Mouse (Mus musculus) limb, embryonic 12.5 days (tissue): ENCODE data around the gene Sost. TPM values are rescaled to one million over a fixed set of nuclear protein-coding genes. Genes with fewer than 3 reads are reported as not detected.

Experiments used
- ATAC-seq: fragments of 200-750 bp; cut with Nextera tagmentation; 2 replicates; pipeline ENCODE4 v1.8.0; 2017; ENCODE audit warnings: low read depth, moderate TSS enrichment; ENCODE audit not compliant: insufficient number of reproducible peaks, insufficient read depth, low FRiP score, low TSS enrichment
- H3K27ac ChIP-seq: fragments of 300-500 bp; sonication (generic); 2 replicates; pipeline ENCODE4 v1.5.1; 2016; ENCODE audit warnings: mild to moderate bottlenecking, moderate library complexity
- H3K27me3 ChIP-seq: fragments of 300-500 bp; sonication (generic); 2 replicates; pipeline ENCODE4 v1.6.1; 2016; ENCODE audit warnings: mild to moderate bottlenecking, moderate library complexity
- H3K36me3 ChIP-seq: fragments of 300-500 bp; sonication (generic); 2 replicates; pipeline ENCODE4 v1.6.1; 2016; ENCODE audit warnings: mild to moderate bottlenecking, moderate library complexity
- H3K4me1 ChIP-seq: fragments of 300-500 bp; sonication (generic); replicated peaks from 2 replicates; pipeline ENCODE4 v1.6.1; 2016
- H3K4me2 ChIP-seq: fragments of 300-500 bp; sonication (generic); 2 replicates; pipeline ENCODE4 v1.6.1; 2016; ENCODE audit warnings: mild to moderate bottlenecking, moderate library complexity
- H3K4me3 ChIP-seq: fragments of 300-500 bp; sonication (generic); replicated peaks from 2 replicates; pipeline ENCODE4 v1.5.1; 2016; ENCODE audit warnings: mild to moderate bottlenecking
- H3K9ac ChIP-seq: fragments of 300-500 bp; sonication (generic); replicated peaks from 2 replicates; pipeline ENCODE4 v1.6.1; 2016; ENCODE audit warnings: mild to moderate bottlenecking, moderate library complexity
- H3K9me3 ChIP-seq: fragments of 300-500 bp; sonication (generic); 2 replicates; pipeline ENCODE4 v1.6.1; 2016; ENCODE audit warnings: mild to moderate bottlenecking, moderate library complexity
- WGBS: fragments of 180-500 bp; shearing (Covaris S2); methylation state at CpG from one replicate; pipeline ENCODE4 v1.1.7; 2016; 5-methylcytosine and 5-hydroxymethylcytosine counted together
- polyA plus RNA-seq: library from polyadenylated mRNA; unstranded; fragments of >200 nt; fragmentation: Nextera tagmentation; extraction: Ambion mirVana; gene quantifications from 2 replicates; pipeline ENCODE4 v1.2.1, GENCODE M21; 2016

Sost gene
- polyA plus RNA-seq, 1 experiment from 2014 or later = 1.1 TPM

DNA sequence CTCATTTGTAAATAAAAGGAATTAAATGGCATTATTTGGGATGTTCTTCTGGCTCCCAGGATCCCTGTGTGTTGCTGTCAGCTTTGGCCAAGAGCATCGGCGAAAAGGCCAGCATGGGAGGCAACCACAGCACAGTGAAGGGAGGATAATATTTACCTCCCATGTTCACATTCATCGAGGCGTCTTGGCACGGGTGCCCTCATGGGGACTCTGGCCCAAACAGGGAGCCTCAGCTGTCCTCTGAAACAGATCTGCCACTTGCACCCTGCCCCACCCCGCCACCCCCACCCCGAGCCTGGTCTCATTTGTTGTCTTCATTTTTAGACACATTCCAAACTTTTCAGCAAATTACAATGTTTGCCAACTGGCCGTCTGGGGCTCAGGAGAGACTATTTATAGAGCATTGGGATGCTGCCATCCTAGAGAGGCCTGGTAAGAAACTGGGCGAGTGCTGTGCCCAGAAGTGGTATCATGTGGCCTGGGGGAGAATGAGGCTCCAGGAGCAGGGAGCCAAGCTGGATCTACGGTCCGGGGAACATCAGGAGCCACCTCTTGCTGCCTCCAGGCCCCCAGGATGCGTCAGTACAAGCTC is 45.4 kb downstream of the Sost start:
- Histone ChIP-seq H3K27me3 (peaks cover 37% of the 10 kb centered on the region), H3K27ac (no peak overlapping the region), H3K4me3 (no peak overlapping the region), H3K36me3 (no peaks in the 10 kb centered on the region), H3K4me1 (no peaks in the 10 kb centered on the region), H3K9me3 (no peaks in the 10 kb centered on the region), H3K4me2 (no peak overlapping the region), H3K9ac (no peak overlapping the region)
- no peak for ATAC-seq
- 82% methylated on average over 12 of the region's 12 CpGs for WGBS

DNA sequence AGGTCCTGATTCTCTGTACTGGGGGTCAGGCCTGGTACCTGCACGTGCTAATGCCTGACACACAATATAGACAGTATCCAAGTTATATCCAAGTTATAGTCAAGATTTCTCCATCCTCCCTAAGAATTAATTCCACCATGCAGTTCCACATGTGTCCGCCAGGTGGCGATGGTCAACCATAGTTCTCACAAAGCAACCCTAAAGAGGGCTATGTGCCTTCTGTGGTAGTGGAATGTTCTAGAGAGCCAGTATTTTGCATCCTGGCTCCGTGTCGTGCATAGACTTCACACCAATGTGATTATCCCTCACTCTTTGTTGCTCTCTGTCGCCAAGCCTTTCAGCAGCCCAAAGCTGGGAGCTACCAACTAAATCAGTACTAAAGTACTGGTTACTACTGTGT is 47.2 kb downstream of the Sost start:
- no peaks in the 10 kb centered on the region for H3K9me3 ChIP-seq
- ATAC-seq = no peak
- H3K4me3 ChIP-seq = no peak overlapping the region
- no peak overlapping the region for H3K4me2 ChIP-seq
- no peak overlapping the region for H3K9ac ChIP-seq
- H3K27ac ChIP-seq = no peak overlapping the region
- H3K36me3 ChIP-seq = no peaks in the 10 kb centered on the region
- WGBS = 2% methylated on average over 6 of the region's 6 CpGs
- H3K27me3 ChIP-seq = peaks cover 34% of the 10 kb centered on the region
- H3K4me1 ChIP-seq = no peaks in the 10 kb centered on the region

- H3K4me1 ChIP-seq = no peaks in the 10 kb centered on the region
- 70% methylated on average over 3 of the region's 3 CpGs for WGBS
- H3K4me2 ChIP-seq = no peak overlapping the region
- no peak overlapping the region for H3K27ac ChIP-seq
- peaks cover 34% of the 10 kb centered on the region for H3K27me3 ChIP-seq
- no peak overlapping the region for H3K4me3 ChIP-seq
- ATAC-seq = no peak
- H3K9me3 ChIP-seq = no peaks in the 10 kb centered on the region
- H3K36me3 ChIP-seq = no peaks in the 10 kb centered on the region
- no peak overlapping the region for H3K9ac ChIP-seq
Observed at GRCm38 (mm10) chr11:101918609-101919008, 48.2 kb downstream of the Sost start.

DNA sequence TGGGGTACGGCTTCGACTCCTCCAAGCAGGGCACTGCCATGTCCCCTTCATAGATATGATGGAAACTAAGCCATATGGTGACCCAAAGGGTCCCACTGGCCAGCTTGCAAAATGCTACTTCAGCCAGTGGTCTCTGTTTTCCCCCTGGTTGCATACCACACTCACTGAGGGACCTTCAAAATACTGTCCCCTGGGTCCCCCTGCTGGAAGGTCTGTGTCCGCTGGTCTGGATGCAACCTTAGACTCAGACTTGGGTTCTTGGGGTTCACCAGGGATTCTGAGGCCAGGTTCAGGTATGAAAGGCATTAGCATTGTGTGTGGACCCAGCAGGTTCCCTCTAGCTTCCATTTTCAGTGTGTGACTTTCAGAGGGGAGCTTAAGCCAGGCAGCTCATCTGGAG is 50.0 kb downstream of the Sost start:
- ATAC-seq = no peak

GRCm38 (mm10) chr11:101913591-101913990 is 53.2 kb downstream of the Sost start:
- Histone ChIP-seq H3K9me3 (no peaks in the 10 kb centered on the region), H3K27ac (no peak overlapping the region), H3K27me3 (peaks cover 44% of the 10 kb centered on the region), H3K36me3 (no peaks in the 10 kb centered on the region), H3K4me3 (no peak overlapping the region), H3K9ac (no peak overlapping the region), H3K4me1 (peaks cover 4% of the 10 kb centered on the region; the same call in 1 of the 2 replicates), H3K4me2 (no peak overlapping the region)
- no peak for ATAC-seq
- 60% methylated on average over 8 of the region's 8 CpGs for whole genome bisulfite sequencing

More for the DNA sequence above, 50.0 kb downstream of the Sost start:
- H3K27ac ChIP-seq = no peak overlapping the region
- no peaks in the 10 kb centered on the region for H3K9me3 ChIP-seq
- no peak overlapping the region for H3K4me2 ChIP-seq
- WGBS = 65% methylated on average over 3 of the region's 3 CpGs
- H3K4me3 ChIP-seq = no peak overlapping the region
- H3K4me1 ChIP-seq = 0 out of 2 replicates have a peak, but pooled peaks cover 4% of the 10 kb centered on the region
- no peak overlapping the region for H3K9ac ChIP-seq
- H3K27me3 ChIP-seq = peaks cover 37% of the 10 kb centered on the region
- no peaks in the 10 kb centered on the region for H3K36me3 ChIP-seq

Other genes with a start within 250 kb of the Sost start
- 53.8 and 53.9 TPM in 2 replicates for gene Dhx8, start 234.1 kb downstream of the Sost start, polyA plus RNA-seq
- 22.9 and 26.2 TPM in 2 replicates for gene Etv4, start 181.6 kb downstream of the Sost start, polyA plus RNA-seq
- 13.5 and 14.1 TPM in 2 replicates for gene Meox1, start 72.6 kb downstream of the Sost start, polyA plus RNA-seq
- not detected in 2 replicates for gene Cfap97d1, start 17.3 kb upstream of the Sost start, polyA plus RNA-seq
- 11.2 and 11.6 TPM in 2 replicates for gene Dusp3, start 20.0 kb upstream of the Sost start, polyA plus RNA-seq
- gene Mpp3, start 61.4 kb upstream of the Sost start, polyA plus RNA-seq = 13.7 and 16.3 TPM in 2 replicates
- gene Cd300lg, start 74.5 kb upstream of the Sost start, polyA plus RNA-seq = 0.40 and 0.70 TPM in 2 replicates
- 12.6 and 14.3 TPM in 2 replicates for gene Mpp2, start 121.5 kb upstream of the Sost start, polyA plus RNA-seq
- gene Ppy, start 134.3 kb upstream of the Sost start, polyA plus RNA-seq = not detected in 2 replicates
- gene Pyy, start 140.8 kb upstream of the Sost start, polyA plus RNA-seq = not detected in 2 replicates
- gene Nags, start 178.5 kb upstream of the Sost start, polyA plus RNA-seq = 0.24 TPM in 1 of 2 replicates, not detected in the other
- 40.6 and 44.2 TPM in 2 replicates for gene Tmem101, start 189.4 kb upstream of the Sost start, polyA plus RNA-seq
- 103 TPM in 2 replicates for gene Lsm12, start 218.3 kb upstream of the Sost start, polyA plus RNA-seq
- gene G6pc3, start 222.6 kb upstream of the Sost start, polyA plus RNA-seq = 36.6 and 36.8 TPM in 2 replicates